Mouse (Mus musculus) embryonic fibroblast, embryonic 13.5 days (primary cell): ENCODE measurements at regions not wholly inside any gene's neighbourhood (a gene's known extent, or its start where the extent isn't known, plus 50 kb on each side); places are given as distances from the start of the nearest gene placed in this dataset.
"Not testable (repeated sequence)": the region's sequence is repeated elsewhere in the genome, so short reads cannot be mapped to it uniquely, and the experiment has no call there.

Experiments
- H3K27ac ChIP-seq: 2 replicates; pipeline ENCODE4 v1.5.1; 2012; ENCODE audit warnings: low read length, control low read depth, inconsistent platforms; ENCODE audit not compliant: insufficient read depth
- H3K4me1 ChIP-seq: 2 replicates; pipeline ENCODE4 v1.6.1; 2011; ENCODE audit warnings: low read length; ENCODE audit not compliant: control insufficient read depth, insufficient read depth
- H3K4me3 ChIP-seq: 2 replicates; pipeline ENCODE4 v1.5.1; 2011; ENCODE audit warnings: mild to moderate bottlenecking, control low read depth, low read length; ENCODE audit not compliant: insufficient read depth
- CTCF ChIP-seq: IDR thresholded peaks from 2 replicates; pipeline ENCODE4 v1.5.1; 2011; ENCODE audit warnings: mild to moderate bottlenecking, control low read depth, low read length, moderate library complexity, borderline replicate concordance; ENCODE audit not compliant: insufficient read depth
- POLR2A ChIP-seq: IDR thresholded peaks from 2 replicates; pipeline ENCODE4 v1.6.1; 2011; ENCODE audit warnings: low read depth, mild to moderate bottlenecking, control low read depth, low read length, moderate library complexity

DNA sequence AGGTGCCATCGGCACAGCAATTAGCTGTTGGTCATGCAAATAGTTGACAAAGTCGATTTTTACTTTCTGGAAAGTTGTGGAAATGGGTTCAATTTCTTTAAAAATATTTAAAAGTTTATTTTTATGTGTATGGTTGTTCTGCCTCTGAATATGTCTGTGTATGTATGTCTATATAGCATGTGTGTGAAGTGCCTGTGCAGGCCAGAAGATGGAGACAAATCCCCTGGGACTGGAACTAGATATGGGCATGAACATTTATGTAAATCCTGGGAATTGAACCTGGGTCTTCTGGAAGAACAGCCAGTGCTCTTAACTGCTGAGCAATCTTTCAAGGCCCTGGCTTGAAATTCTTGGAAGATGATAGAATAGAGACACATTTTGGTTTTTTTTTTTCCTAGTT lies 140.0 kb downstream of the Lyplal1 start:
- TF ChIP-seq POLR2A (no peak), CTCF (no peak)
- Histone ChIP-seq H3K4me3 (no peak overlapping the region), H3K4me1 (no peaks in the 10 kb centered on the region), H3K27ac (no peak overlapping the region)

DNA sequence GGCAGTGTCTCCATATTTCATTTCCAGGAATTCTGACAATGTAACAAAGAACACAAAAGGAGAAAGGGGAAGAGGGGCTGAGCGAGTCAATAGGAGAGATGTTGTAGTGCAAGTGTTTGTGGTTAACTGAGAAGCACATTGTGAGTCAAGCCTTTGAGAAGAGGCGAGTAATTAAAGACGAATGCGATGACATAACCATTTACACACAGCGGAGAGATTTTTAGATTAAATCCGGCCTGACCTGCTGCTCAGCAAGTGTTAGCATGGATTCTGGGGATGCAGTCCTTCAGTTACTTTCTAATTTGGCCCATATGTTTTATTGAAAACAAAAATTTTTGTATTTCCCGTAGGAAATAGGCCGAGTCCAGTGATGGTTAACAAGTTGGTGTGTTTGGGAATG lies 127.7 kb downstream of the Lyplal1 start:
- H3K4me1 ChIP-seq, result peaks cover 6% of the 10 kb centered on the region; the same call in 1 of the 2 replicates
- no peak overlapping the region for H3K4me3 ChIP-seq
- TF ChIP-seq CTCF, result no peak
- no peak overlapping the region for H3K27ac ChIP-seq

DNA sequence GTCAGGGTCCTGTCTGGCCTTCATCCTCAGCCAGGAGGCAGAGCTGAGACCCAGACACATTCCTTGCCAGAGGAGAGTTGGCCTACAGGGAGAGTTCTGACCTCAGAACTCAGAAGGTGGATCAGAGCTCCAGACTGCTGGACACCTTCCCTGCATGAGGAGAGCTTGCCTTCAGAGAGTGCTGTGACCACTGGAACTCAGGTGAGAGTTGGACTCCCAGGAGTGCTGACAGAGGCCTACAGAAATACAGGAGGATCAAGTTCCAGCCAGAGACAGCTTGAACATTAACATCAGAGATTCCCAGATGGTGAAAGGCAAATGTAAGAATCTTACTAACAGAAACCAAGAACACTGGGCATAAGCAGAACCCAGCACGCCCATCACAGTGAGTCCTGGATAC lies 117.0 kb downstream of the Lyplal1 start:
- not testable (repeated sequence) for H3K27ac ChIP-seq, H3K4me3 ChIP-seq, H3K4me1 ChIP-seq

DNA sequence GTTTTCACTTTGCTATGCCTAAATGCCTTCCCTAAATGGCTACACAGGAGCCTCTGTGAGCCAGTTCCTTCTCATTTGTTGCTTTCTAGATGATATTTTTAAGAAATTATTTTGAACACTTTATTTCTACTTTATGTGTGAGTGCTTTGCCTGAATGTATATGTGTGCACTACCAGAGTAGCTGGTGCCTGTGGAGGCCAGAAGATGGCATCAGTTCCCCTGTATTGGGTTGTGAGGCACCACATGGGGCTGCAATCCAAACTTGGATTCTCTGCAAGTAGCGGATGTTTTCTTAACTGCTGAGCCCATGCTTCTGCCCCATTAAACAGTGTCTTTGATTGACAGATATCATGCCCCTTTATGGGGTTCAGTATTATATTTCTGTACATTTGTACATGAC lies 103.7 kb downstream of the Lyplal1 start:
- H3K4me3 ChIP-seq, result no peak overlapping the region
- no peak for TF ChIP-seq POLR2A
- TF ChIP-seq CTCF, result no peak
- peaks cover 10% of the 10 kb centered on the region for H3K4me1 ChIP-seq
- H3K27ac ChIP-seq, result no peak overlapping the region; the same call in 1 of the 2 replicates

DNA sequence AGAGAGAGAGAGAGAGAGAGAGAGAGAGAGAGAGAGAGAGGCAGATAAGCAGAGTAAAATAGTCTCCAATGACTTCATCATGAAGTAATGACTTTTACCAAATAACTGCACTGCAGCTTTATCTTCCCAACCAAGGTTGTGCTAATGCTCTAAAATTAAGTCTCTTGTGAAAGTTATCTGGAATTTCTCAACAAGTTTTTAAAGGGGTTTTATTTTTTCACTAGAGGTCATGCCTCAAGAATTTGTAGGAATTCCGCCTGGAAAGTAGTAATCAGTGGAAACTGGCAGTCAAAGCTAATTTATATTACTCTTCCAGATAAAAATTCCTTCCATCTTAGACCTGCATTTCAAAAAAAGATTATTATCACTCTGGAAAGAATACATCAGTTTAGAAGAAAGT lies 102.9 kb downstream of the Lyplal1 start:
- H3K4me3 ChIP-seq, result no peak overlapping the region
- no peak overlapping the region; the same call in 1 of the 2 replicates for H3K27ac ChIP-seq
- H3K4me1 ChIP-seq, result peaks cover 10% of the 10 kb centered on the region
- TF ChIP-seq CTCF (no peak), POLR2A (no peak)

DNA sequence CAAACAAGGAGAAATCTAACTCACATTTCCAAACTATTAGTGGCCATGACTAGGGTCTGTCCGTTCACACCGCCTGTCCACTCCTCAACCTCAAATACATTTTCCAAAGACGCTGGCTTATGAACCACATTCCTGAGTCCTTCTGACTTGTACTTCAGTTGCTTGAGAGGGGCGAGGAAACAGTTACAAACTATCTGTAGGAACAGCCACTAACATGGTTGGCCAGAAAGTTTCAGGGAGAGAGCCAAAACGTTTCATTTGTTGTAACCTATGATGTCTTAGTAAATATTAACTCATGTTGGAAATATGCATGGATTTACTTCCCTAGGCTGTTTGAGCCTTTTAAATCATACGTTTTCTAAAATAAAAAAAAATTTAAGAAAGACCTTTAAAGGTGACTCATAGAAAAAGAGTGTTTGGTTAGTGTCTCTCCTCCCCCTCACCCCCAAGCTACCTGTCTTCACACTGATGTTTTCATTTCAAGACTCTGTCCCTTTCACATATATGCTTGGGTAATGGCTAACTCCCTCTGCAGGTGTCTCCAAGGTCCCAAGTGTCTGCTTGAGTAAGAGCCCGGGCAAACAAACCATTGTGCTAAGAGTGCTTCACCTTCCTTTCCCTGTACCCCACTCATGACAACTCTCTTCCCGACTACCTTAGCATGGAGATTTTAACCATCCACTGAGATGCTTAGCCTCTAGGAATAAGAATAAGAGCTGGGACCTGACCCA lies 101.1 kb downstream of the Lyplal1 start:
- TF ChIP-seq CTCF, result no peak
- no peak for TF ChIP-seq POLR2A
- Histone ChIP-seq H3K27ac (peak overlapping the region; percentile 67), H3K4me1 (peaks cover 10% of the 10 kb centered on the region), H3K4me3 (no peak overlapping the region)

DNA sequence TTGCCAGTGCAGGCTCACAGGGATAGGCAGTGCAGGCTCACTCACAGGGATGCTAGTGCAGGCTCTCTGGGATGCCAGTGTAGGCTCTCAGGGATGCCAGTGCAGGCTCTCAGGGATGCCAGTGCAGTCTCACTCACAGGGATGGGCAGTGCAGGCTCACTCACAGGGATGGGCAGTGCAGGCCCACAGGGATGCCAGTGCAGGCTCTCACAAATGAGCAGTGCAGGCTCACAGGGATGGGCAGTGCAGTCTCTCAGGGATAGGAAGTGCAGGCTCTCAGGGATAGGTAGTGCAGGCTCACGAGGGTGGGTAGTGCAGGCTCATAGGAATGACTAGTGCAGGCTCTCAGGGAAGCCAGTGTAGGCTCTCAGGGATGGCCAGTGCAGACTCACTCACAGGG lies 99.6 kb downstream of the Lyplal1 start:
- TF ChIP-seq POLR2A (no peak), CTCF (no peak)
- Histone ChIP-seq H3K27ac (no peak overlapping the region), H3K4me1 (peaks cover 10% of the 10 kb centered on the region), H3K4me3 (no peak overlapping the region)

DNA sequence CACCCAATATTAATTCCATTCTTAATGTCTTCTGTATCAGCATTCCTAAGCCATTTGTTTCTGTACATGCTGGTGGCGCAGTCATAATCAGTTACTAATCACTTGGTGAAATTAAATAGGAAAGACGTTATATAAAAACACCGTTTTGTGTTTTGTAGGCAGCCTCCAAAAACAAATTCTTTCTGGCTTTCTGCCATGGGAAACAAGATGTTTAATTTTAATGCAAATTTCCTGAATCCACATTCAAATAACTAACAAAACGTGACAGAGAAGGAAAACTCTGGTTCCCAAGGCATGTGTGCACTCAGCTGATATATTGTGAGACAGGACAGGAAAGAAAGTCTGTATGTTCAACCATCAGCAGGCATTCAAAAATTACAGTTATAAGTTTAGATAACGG lies 97.6 kb downstream of the Lyplal1 start:
- TF ChIP-seq CTCF (no peak), POLR2A (no peak)
- no peak overlapping the region for H3K4me3 ChIP-seq
- H3K27ac ChIP-seq, result no peak overlapping the region
- H3K4me1 ChIP-seq, result peaks cover 10% of the 10 kb centered on the region

DNA sequence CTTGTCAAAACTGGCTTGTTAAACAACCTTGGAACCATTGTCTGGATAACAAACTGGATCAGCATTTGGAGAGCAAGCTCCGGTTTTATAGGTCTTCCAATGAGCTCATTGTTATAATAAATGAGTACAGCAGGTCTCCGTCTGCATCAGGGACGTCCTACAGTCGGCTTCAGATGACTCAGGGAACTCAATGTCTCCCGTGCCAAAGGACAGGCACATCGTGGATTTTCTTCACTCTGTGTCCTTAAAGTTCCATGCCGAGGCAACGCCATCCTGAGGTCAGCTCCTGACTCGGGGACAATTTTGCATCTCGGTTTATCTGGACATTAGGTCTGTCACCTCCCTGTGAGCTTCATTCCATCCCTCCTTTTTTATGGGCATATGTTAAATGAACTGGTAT lies 85.2 kb downstream of the Lyplal1 start:
- TF ChIP-seq CTCF, result no peak
- TF ChIP-seq POLR2A, result no peak
- H3K27ac ChIP-seq, result no peak overlapping the region
- no peak overlapping the region for H3K4me3 ChIP-seq
- no peaks in the 10 kb centered on the region for H3K4me1 ChIP-seq

DNA sequence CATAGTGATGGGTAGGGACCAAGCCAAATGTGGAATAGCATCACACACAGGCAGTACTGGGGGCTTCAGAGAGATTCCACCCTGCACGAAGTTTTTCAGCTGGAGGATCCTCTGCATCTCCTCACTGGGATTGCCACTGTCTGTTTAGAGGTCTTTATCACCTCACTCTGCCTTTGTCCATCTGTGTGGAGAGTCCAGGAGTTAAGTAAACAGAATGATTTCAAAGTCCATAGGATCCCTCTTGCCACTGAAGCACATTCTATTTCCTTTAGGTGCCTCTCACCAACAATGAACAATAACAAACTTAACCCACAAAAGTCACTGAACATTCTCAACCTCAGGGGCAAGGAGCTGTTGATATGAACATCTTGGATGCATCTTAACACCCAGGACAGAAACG lies 82.7 kb downstream of the Lyplal1 start:
- H3K27ac ChIP-seq, result no peak overlapping the region
- no peak overlapping the region for H3K4me3 ChIP-seq
- no peaks in the 10 kb centered on the region for H3K4me1 ChIP-seq
- TF ChIP-seq POLR2A (no peak), CTCF (no peak)
